Mouse (Mus musculus) frontal cortex, postnatal 36 days (tissue): ENCODE measurements at regions not wholly inside any gene's neighbourhood (a gene's known extent, or its start where the extent isn't known, plus 50 kb on each side); places are given as distances from the start of the nearest gene placed in this dataset.

Experiments
- DNase-seq, 2 experiments: peaks; one replicate each; pipeline ENCODE4 v3.0.0; 2022; ENCODE audit warnings: low spot score in 2 of 2

DNA sequence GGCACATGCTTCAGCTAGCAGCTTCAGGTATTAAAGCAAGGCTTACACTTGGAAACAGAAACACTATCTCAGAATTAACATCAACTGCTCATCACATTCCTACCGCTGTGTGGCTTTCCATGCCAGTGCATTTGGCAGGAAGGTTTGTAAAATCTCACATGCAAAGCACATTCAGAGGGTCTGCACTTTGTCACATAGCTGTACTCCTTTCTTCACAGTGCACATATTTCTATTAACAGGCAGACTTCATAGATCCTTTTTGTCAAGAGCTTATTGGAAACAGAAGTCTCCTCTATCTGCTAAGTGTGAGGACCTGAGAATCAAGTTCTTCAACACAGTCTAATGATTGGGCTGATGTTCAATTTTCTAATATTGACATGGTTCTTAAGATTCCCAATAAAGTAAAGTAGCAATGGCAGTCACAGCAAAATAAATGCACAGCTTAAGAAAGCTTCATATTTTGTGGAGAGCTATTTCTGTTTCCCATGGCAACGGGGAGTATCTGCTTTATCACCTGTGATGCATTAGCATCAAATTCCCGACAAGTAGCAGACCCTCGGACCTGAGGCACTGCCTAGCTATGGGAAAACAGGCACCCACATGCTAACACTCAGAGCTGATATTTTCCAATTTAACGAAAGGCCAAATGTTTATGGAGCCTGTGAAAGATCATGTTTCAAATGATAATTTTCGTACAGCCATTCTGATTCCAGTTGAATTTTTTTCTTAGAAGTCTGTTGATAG lies 876.8 kb upstream of the Igfbp7 start:
- DNase-seq: no peak

DNA sequence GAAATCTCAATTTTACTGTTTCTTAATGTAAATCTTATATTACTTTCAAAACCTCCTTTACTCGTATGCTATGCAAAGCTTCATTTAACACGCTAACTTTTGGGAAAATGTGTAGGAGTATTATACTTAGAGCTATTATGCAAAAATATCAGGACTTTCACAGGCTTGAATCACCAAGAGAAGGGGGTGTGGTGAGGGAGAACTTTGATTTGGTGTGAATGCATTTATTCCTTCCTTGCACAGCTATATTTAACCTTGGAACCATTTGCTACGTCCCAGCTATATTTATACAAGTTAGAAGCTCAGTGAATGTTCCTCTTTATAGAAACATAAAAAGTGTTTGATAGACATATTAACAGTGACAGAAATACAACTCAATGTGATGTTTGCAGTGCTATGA lies 843.6 kb upstream of the Igfbp7 start:
- DNase-seq: peak; percentile 4 to 52

DNA sequence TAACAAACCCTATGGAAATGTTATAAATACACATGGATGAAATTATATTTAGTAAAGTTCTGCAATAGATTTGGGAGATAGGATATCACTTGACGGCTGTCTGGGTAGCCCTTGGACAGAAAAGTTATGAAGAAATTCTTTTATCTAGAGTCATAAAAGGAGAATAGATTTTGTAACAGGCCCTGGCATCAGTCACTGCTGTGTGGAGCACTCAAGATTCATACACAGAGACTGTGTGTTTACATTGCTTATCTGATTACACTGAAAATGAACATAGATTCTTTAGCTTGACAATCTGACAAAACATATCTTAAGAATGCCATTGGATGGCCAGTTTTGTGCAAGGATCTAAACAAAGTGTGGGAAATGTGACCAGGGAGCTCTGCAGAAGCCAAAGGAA lies 805.9 kb upstream of the Igfbp7 start:
- no peak for DNase-seq
